Mouse (Mus musculus): Measurements from ENCODE around the gene Zfp874b.
"Not testable (repeated sequence)": the region's sequence is repeated elsewhere in the genome, so short reads cannot be mapped to it uniquely, and the experiment has no call there.

Gene Zfp874b

GRCm38 (mm10) chr13:67483625-67484423 lies at the start of gene Zfp874b:
Gene Zfp874b, minus strand, starts transcription at chr13:67484258.
- peak; percentile 80 for DNase-seq (ENCODE audit: low spot score)

DNA sequence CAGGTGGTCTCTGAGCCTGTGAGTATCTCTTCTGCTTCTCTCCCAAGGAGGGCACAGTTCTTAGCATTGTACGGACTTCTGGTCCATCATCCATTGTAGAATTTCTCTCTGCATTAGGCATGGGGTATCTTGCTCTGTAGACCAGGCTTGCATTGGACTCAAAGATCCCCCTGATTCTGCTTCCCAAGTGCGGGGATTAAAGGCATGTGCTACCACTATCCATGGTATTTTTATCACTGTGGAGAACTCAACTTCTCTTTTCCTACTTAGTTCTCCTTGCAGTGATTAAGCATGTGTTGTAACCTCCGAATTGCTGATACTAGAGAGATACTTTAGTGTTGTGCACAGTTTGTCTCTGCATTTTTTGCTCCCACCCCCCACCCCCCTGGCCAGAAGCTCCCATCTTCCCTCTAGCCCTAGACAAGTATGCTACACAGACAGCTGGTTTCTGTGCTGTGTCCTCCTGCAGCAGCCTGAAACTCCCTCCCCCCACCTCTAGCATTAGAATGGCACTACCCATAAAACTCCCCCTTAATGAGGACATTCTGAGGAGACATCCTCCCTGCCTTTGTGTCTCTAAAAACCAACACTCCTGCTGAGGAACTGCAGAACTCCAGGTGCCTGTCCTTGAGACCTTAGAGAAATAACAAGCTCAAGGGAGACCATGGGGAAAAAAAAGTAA lies 43.1 kb upstream of the Zfp874b start:
- DNase-seq (ENCODE audit: low spot score): no peak

DNA sequence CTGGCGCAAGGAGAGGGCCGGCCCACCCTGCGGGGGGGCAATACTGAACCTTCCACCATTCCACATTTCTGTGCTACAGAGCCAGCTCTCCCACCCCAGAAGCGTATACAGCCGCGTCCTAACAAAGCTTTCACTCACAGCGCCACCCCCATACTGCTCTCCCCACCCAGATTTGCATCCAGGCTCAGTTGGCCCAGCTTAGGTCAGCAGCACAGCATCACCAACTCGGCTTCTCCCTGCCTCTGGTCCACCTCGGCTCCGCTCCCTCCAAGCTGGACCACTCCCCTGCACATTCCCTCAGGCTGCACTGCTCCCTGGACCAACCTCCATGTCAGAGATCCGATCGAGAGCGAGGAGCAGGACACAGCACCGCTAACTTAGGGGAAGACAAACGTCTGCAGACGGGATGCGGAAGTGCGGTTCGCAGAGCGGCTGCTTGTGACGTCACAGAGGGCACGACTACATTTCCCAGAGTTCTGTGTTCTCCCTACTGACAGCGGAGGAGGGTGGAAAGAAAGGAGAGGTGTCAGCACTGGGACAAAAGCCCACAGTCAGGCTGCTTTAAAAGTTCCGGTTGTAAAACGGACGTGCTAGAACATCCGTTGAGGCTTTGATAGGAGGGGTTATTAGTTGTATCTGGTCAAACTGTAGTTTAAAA lies 41.8 kb upstream of the Zfp874b start, which contains the start of the genes Gm26965 and Zfp87:
Gene Gm26965, minus strand, starts transcription at position 399 of the 658 bp plus-strand sequence.
Gene Zfp87, minus strand, starts transcription at position 425 of the 658 bp plus-strand sequence.
- peak; percentile 89 for DNase-seq (ENCODE audit: low spot score)

DNA sequence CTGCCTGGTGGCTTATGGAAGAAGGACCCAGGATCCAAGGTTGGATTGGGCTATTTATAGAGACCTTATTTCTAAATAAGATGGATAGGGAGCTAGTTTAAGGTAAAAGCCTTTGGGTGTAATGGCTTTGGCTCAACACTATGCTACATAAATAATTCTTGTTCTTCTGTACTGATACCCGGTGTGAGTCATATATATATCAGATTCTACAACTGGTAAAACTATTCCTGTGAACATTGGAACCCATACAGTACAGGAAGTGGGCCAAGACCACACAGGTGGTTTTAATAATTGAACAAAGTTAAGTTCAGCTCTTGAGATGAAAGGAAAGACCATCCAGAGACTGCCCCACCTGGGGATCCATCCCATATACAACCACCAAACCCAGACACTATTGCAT lies 16.9 kb upstream of the Zfp874b start:
- DNase-seq (ENCODE audit: low spot score): no peak

GRCm38 (mm10) chr13:67500084-67500719 lies 16.1 kb upstream of the Zfp874b start, which contains the start of gene Zfp58:
Gene Zfp58, minus strand, starts transcription at chr13:67500555.
- DNase-seq (ENCODE audit: low spot score): peak; percentile 81

DNA sequence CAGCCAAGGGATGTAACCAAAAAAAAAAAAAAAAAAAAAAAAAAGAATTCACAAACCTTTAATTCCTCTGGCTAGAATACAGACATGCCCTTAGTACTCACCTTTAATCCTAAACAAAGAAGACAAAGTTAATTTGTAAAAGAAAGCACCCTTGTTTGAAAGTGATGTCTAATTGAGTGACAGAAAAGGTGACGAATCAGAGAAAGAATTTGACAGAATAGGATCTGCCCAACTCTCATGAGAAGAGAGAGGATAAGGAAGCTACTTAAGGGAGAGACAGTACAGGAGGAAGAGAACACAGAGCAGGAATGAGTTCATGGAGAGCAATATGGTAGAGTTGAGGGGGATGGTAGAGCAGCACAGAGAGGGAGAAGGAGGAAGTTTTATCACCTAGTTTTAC lies 11.6 kb upstream of the Zfp874b start:
- no peak for DNase-seq (ENCODE audit: low spot score)

DNA sequence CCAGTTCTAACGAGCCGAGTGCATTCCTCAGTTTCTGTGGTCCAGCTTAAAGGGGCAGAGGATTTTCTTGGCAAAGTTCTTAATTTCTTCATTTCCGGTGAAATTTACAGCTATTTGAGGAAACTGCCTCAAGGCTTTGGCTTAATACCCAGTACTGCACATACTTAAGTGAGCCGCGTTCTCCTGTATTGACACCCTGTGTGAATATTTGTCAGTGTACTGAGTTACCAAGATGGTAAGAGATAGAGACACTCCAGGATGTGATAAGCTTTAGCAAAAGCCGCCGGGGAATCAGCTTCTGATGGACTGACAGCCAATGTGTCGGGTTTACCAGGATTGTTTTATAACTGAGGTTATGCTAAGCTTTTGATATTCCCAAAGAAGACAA lies 360 bp upstream of the Zfp874b start:
- DNase-seq (ENCODE audit: low spot score): no peak

GRCm38 (mm10) chr13:67481528-67481927 lies 2.5 kb downstream of the Zfp874b start:
- DNase-seq (ENCODE audit: low spot score): no peak

- no peak for DNase-seq (ENCODE audit: low spot score)
These were observed 14.8 kb downstream of the Zfp874b start for GRCm38 (mm10) chr13:67469274-67469673.

GRCm38 (mm10) chr13:67463506-67464185 lies 20.4 kb downstream of the Zfp874b start:
- not testable (repeated sequence) for DNase-seq (ENCODE audit: low spot score)

- no peak for DNase-seq (ENCODE audit: low spot score)
These were observed 32.1 kb downstream of the Zfp874b start for GRCm38 (mm10) chr13:67452021-67452309.

DNA sequence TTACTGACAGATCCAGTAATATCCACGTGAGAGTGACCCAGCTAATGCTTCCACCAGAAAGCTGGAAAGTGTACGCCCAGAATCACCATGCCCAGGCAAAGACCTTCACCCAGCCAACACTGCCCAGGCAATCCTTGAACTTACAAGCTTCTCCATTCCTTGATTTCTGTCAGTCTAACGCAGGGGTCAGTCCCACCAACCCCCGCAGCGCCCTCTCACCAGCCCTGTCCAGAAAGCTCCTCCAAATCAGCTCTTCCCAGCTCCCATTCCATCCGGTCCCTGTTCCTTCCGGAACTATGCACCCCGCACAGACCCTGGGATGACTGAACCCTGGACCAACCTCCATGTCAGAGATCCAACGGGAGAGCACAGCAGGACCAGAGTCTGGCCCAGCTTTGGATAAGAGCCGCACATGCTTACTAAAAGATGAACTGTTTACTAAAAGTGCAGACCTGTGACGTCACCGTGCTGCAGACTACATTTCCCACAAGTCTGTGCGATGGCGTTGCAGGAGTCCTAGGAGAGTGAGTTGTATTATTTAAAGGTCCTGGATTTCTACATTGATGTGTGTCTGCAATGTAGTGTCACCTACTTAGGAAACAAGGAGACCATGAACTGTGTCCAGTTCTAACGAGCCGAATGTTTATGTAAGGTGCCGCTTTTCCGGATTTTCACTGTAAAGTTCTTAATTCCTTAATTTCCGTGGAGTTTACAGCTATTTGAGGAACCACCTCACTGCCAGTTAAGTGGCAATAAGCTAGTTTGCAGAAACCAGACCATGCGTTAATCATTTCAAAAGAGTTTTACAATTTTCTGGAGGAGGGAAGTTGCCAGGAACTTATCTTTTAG lies 32.7 kb downstream of the Zfp874b start, which contains the start of gene Zfp874a:
Gene Zfp874a, minus strand, starts transcription at position 453 of the 849 bp plus-strand sequence.
- peak; percentile 83 for DNase-seq (ENCODE audit: low spot score)

- not testable (repeated sequence) for DNase-seq (ENCODE audit: low spot score)
These were observed 47.0 kb downstream of the Zfp874b start for GRCm38 (mm10) chr13:67437095-67437494.

- DNase-seq (ENCODE audit: low spot score): peak; percentile 40
These were observed 55.9 kb downstream of the Zfp874b start for GRCm38 (mm10) chr13:67428116-67428515.

DNA sequence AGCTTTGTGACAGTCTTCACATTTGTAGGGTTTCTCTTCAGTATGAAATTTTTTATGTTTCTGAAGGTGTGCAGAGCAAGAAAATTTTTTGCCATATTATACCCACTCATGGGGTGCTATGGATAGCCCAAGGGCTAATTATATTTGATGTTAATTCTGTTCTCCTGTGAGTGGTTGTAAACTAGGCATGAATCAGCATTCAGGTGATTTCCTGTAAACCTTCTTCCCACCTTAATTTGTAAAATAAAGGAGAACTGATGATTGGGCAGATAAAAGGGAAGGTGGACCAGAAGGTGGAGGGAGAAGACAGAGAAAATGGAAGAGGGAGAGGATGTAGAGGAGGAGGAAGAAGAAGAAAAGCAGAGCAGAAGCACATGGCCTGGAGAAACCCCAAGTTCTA lies 58.4 kb downstream of the Zfp874b start:
- not testable (repeated sequence) for DNase-seq (ENCODE audit: low spot score)

DNA sequence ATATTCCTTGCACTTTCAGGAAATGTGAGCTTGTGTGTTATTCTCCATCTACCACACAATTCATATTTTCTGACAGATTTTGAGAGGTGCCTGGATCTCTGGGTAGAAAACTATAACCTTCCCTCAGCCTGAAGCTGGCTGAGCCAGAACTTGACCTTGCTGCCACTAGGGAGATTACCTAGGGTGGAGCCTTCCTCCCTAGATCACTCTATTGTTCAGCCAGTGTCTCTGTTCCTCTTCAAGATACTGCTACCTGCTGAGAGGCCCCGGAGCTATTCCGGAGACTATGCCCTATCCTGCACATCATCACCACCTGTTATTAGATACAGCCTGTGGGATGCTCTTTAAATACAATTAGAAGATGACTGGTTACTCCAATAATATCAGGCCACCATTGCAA lies 61.5 kb downstream of the Zfp874b start:
- not testable (repeated sequence) for DNase-seq (ENCODE audit: low spot score)
